Mouse (Mus musculus): ENCODE measurements around the gene Haghl. TPM values are rescaled to one million over a fixed set of nuclear protein-coding genes. Genes with fewer than 3 reads are reported as not detected.
A peak's percentile ranks its signal among the peaks of the same experiment; 100 is the strongest.

The Haghl gene
- polyA plus RNA-seq (2015; fragmentation: Nextera tagmentation; extraction: Ambion mirVana): 6.9 and 7.0 TPM in 2 replicates

GRCm38 (mm10) chr17:25785281-25785745 lies at the start of gene Haghl:
Gene Haghl (minus strand): TSS chr17:25785673.
- peak within 1 kb of the TSS; percentile 69 for H3K4me2 ChIP-seq (ENCODE audit: low read depth, low read length)
- peaks cover 7% of the 10 kb centered on the region; the same call in 1 of the 2 replicates for H3K36me3 ChIP-seq (ENCODE audit: control insufficient read depth, insufficient read depth)
- H3K4me1 ChIP-seq (ENCODE audit: control insufficient read depth, low read depth, low read length): peaks cover 5% of the 10 kb centered on the region
- under 1% methylated on average over 23 of the region's 23 CpGs for WGBS (ENCODE audit: insufficient replicate concordance)
- peak within 1 kb of the TSS; percentile 76 for H3K4me3 ChIP-seq (ENCODE audit: low read depth, low read length)
- H3K9ac ChIP-seq (ENCODE audit: low read depth, low read length): peak within 1 kb of the TSS; percentile 71
- no peaks in the 10 kb centered on the region for H3K9me3 ChIP-seq (replicated peaks; ENCODE audit: control insufficient read depth, low read length)
- H3K27ac ChIP-seq (ENCODE audit: low read length): peak within 1 kb of the TSS; percentile 54
- peak; percentile 86 for ATAC-seq (ENCODE audit: low read depth)
- H3K27me3 ChIP-seq (ENCODE audit: control insufficient read depth, insufficient read depth, low read depth, low read length): no peaks in the 10 kb centered on the region

GRCm38 (mm10) chr17:25834595-25835222 lies 49.2 kb upstream of the Haghl start:
- WGBS (ENCODE audit: insufficient replicate concordance): 75% methylated on average over 12 of the region's 12 CpGs
- Histone ChIP-seq H3K4me3 (ENCODE audit: low read depth, low read length) (peak overlapping the region; percentile 92), H3K36me3 (ENCODE audit: control insufficient read depth, insufficient read depth) (peaks cover 24% of the 10 kb centered on the region), H3K9me3 (replicated peaks; ENCODE audit: control insufficient read depth, low read length) (no peaks in the 10 kb centered on the region), H3K4me1 (ENCODE audit: control insufficient read depth, low read depth, low read length) (peaks cover 68% of the 10 kb centered on the region), H3K27ac (ENCODE audit: low read length) (no peak overlapping the region), H3K27me3 (ENCODE audit: control insufficient read depth, insufficient read depth, low read depth, low read length) (no peaks in the 10 kb centered on the region), H3K4me2 (ENCODE audit: low read depth, low read length) (peak overlapping the region; percentile 99), H3K9ac (ENCODE audit: low read depth, low read length) (peak overlapping the region; percentile 91)
- ATAC-seq (ENCODE audit: low read depth): no peak

GRCm38 (mm10) chr17:25833961-25834594 lies 48.6 kb upstream of the Haghl start:
- ATAC-seq (ENCODE audit: low read depth): no peak
- Histone ChIP-seq H3K9me3 (replicated peaks; ENCODE audit: control insufficient read depth, low read length) (no peaks in the 10 kb centered on the region), H3K27ac (ENCODE audit: low read length) (peak overlapping the region; percentile 97), H3K36me3 (ENCODE audit: control insufficient read depth, insufficient read depth) (peaks cover 18% of the 10 kb centered on the region), H3K9ac (ENCODE audit: low read depth, low read length) (peak overlapping the region; percentile 91), H3K4me3 (ENCODE audit: low read depth, low read length) (peak overlapping the region; percentile 92), H3K27me3 (ENCODE audit: control insufficient read depth, insufficient read depth, low read depth, low read length) (no peaks in the 10 kb centered on the region), H3K4me2 (ENCODE audit: low read depth, low read length) (peak overlapping the region; percentile 99), H3K4me1 (ENCODE audit: control insufficient read depth, low read depth, low read length) (peaks cover 73% of the 10 kb centered on the region)
- WGBS (ENCODE audit: insufficient replicate concordance): 31% methylated on average over 6 of the region's 6 CpGs

- H3K4me2 ChIP-seq (ENCODE audit: low read depth, low read length): peak within 1 kb of the TSS; percentile 99
- H3K27ac ChIP-seq (ENCODE audit: low read length): peak within 1 kb of the TSS; percentile 97
- H3K4me3 ChIP-seq (ENCODE audit: low read depth, low read length): peak within 1 kb of the TSS; percentile 92
- H3K9me3 ChIP-seq (replicated peaks; ENCODE audit: control insufficient read depth, low read length): no peaks in the 10 kb centered on the region
- H3K36me3 ChIP-seq (ENCODE audit: control insufficient read depth, insufficient read depth): peaks cover 16% of the 10 kb centered on the region
- ATAC-seq (ENCODE audit: low read depth): peak; percentile 64
- H3K27me3 ChIP-seq (ENCODE audit: control insufficient read depth, insufficient read depth, low read depth, low read length): no peaks in the 10 kb centered on the region
- H3K4me1 ChIP-seq (ENCODE audit: control insufficient read depth, low read depth, low read length): peaks cover 77% of the 10 kb centered on the region
- H3K9ac ChIP-seq (ENCODE audit: low read depth, low read length): peak within 1 kb of the TSS; percentile 91
- WGBS (ENCODE audit: insufficient replicate concordance): under 1% methylated on average over 24 of the region's 24 CpGs
Measured at GRCm38 (mm10) chr17:25833291-25833663, 47.8 kb upstream of the Haghl start, which contains the start of gene Stub1. Gene Stub1 (minus strand): TSS chr17:25833404.

GRCm38 (mm10) chr17:25832436-25833290 lies 47.2 kb upstream of the Haghl start:
- Histone ChIP-seq H3K4me1 (ENCODE audit: control insufficient read depth, low read depth, low read length) (peaks cover 80% of the 10 kb centered on the region), H3K27me3 (ENCODE audit: control insufficient read depth, insufficient read depth, low read depth, low read length) (no peaks in the 10 kb centered on the region), H3K36me3 (ENCODE audit: control insufficient read depth, insufficient read depth) (peaks cover 14% of the 10 kb centered on the region), H3K9me3 (replicated peaks; ENCODE audit: control insufficient read depth, low read length) (no peaks in the 10 kb centered on the region), H3K9ac (ENCODE audit: low read depth, low read length) (peak overlapping the region; percentile 91), H3K4me2 (ENCODE audit: low read depth, low read length) (peak overlapping the region; percentile 99), H3K27ac (ENCODE audit: low read length) (peak overlapping the region; percentile 97), H3K4me3 (ENCODE audit: low read depth, low read length) (peak overlapping the region; percentile 92)
- WGBS (ENCODE audit: insufficient replicate concordance): under 1% methylated on average over 71 of the region's 77 CpGs
- peak; percentile 91 for ATAC-seq (ENCODE audit: low read depth)

GRCm38 (mm10) chr17:25831451-25832281 lies 46.2 kb upstream of the Haghl start:
- peaks cover 14% of the 10 kb centered on the region for H3K36me3 ChIP-seq (ENCODE audit: control insufficient read depth, insufficient read depth)
- H3K4me1 ChIP-seq (ENCODE audit: control insufficient read depth, low read depth, low read length): peaks cover 71% of the 10 kb centered on the region
- peak overlapping the region; percentile 92 for H3K4me3 ChIP-seq (ENCODE audit: low read depth, low read length)
- ATAC-seq (ENCODE audit: low read depth): no peak
- H3K27me3 ChIP-seq (ENCODE audit: control insufficient read depth, insufficient read depth, low read depth, low read length): no peaks in the 10 kb centered on the region
- H3K9me3 ChIP-seq (replicated peaks; ENCODE audit: control insufficient read depth, low read length): no peaks in the 10 kb centered on the region
- H3K27ac ChIP-seq (ENCODE audit: low read length): peak overlapping the region; percentile 97
- WGBS (ENCODE audit: insufficient replicate concordance): 41% methylated on average over 21 of the region's 21 CpGs
- H3K4me2 ChIP-seq (ENCODE audit: low read depth, low read length): peak overlapping the region; percentile 99
- H3K9ac ChIP-seq (ENCODE audit: low read depth, low read length): peak overlapping the region; percentile 79

- Histone ChIP-seq H3K4me2 (ENCODE audit: low read depth, low read length) (0 out of 2 replicates have a peak overlapping the region, but pooled peaks have one; percentile 99), H3K4me1 (ENCODE audit: control insufficient read depth, low read depth, low read length) (peaks cover 63% of the 10 kb centered on the region), H3K4me3 (ENCODE audit: low read depth, low read length) (no peak overlapping the region), H3K9me3 (replicated peaks; ENCODE audit: control insufficient read depth, low read length) (no peaks in the 10 kb centered on the region), H3K27me3 (ENCODE audit: control insufficient read depth, insufficient read depth, low read depth, low read length) (no peaks in the 10 kb centered on the region), H3K27ac (ENCODE audit: low read length) (no peak overlapping the region), H3K36me3 (ENCODE audit: control insufficient read depth, insufficient read depth) (peaks cover 14% of the 10 kb centered on the region), H3K9ac (ENCODE audit: low read depth, low read length) (no peak overlapping the region; the same call in 1 of the 2 replicates)
- WGBS (ENCODE audit: insufficient replicate concordance): 78% methylated on average over 14 of the region's 14 CpGs
- no peak for ATAC-seq (ENCODE audit: low read depth)
Measured at GRCm38 (mm10) chr17:25830806-25831431, 45.4 kb upstream of the Haghl start.

Measured in liver, embryonic 16.5 days (tissue).